Mouse (Mus musculus) intestine, embryonic 16.5 days (tissue): ENCODE results near the gene Rsph3a. TPM values are rescaled to one million over a fixed set of nuclear protein-coding genes. Genes with fewer than 3 reads are reported as not detected.

Experiments used
- ATAC-seq: fragments of 200-750 bp; cut with Nextera tagmentation; 2 replicates; pipeline ENCODE4 v1.8.0; 2017; ENCODE audit warnings: moderate TSS enrichment, moderate library complexity
- H3K27ac ChIP-seq: fragments of 300-500 bp; sonication (generic); 2 replicates; pipeline ENCODE4 v1.5.1; 2014; ENCODE audit warnings: mild to moderate bottlenecking, low read length
- H3K27me3 ChIP-seq: fragments of 300-500 bp; sonication (generic); replicated peaks from 2 replicates; pipeline ENCODE4 v1.6.1; 2014; ENCODE audit warnings: low read length, control low read depth, mixed read lengths; ENCODE audit not compliant: control insufficient read depth, insufficient read depth
- H3K36me3 ChIP-seq: fragments of 300-500 bp; sonication (generic); 2 replicates; pipeline ENCODE4 v1.6.1; 2014; ENCODE audit warnings: low read length, control low read depth; ENCODE audit not compliant: control insufficient read depth, insufficient read depth
- H3K4me1 ChIP-seq: fragments of 300-500 bp; sonication (generic); 2 replicates; pipeline ENCODE4 v1.6.1; 2014; ENCODE audit warnings: low read length, control low read depth, mixed read lengths; ENCODE audit not compliant: control insufficient read depth, insufficient read depth
- H3K4me2 ChIP-seq: fragments of 300-500 bp; sonication (generic); 2 replicates; pipeline ENCODE4 v1.6.1; 2014; ENCODE audit warnings: low read depth, low read length, control low read depth
- H3K4me3 ChIP-seq: fragments of 300-500 bp; sonication (generic); 2 replicates; pipeline ENCODE4 v1.5.1; 2014; ENCODE audit warnings: mild to moderate bottlenecking, low read length
- H3K9ac ChIP-seq: fragments of 300-500 bp; sonication (generic); 2 replicates; pipeline ENCODE4 v1.6.1; 2014; ENCODE audit warnings: low read depth, low read length
- H3K9me3 ChIP-seq: fragments of 300-500 bp; sonication (generic); 2 replicates; pipeline ENCODE4 v1.6.1; 2016; ENCODE audit warnings: low read length, control low read depth; ENCODE audit not compliant: control insufficient read depth
- WGBS: fragments of 180-500 bp; shearing (Covaris S2); extraction: QIAGEN DNeasy Blood & Tissue Kit; methylation state at CpG from one replicate; pipeline ENCODE4 v1.1.7; 2014; 5-methylcytosine and 5-hydroxymethylcytosine counted together
- polyA plus RNA-seq: library from polyadenylated mRNA; unstranded; fragments of >200 nt; fragmentation: Nextera tagmentation; extraction: Ambion mirVana; gene quantifications from 2 replicates; pipeline ENCODE4 v1.2.1, GENCODE M21; 2015

Rsph3a gene
- polyA plus RNA-seq, 1 experiment from 2014 or later, result 46.4 TPM

GRCm38 (mm10) chr17:7905936-7906685 is 39.3 kb upstream of the Rsph3a start:
- Histone ChIP-seq H3K4me2 (no peak overlapping the region), H3K36me3 (no peaks in the 10 kb centered on the region), H3K4me3 (no peak overlapping the region), H3K9ac (no peak overlapping the region), H3K4me1 (no peaks in the 10 kb centered on the region), H3K9me3 (no peaks in the 10 kb centered on the region), H3K27me3 (no peaks in the 10 kb centered on the region), H3K27ac (no peak overlapping the region)
- 45% methylated on average over 4 of the region's 4 CpGs for WGBS
- ATAC-seq, result no peak

- Histone ChIP-seq H3K4me1 (no peaks in the 10 kb centered on the region), H3K36me3 (no peaks in the 10 kb centered on the region), H3K27ac (no peak overlapping the region), H3K4me2 (no peak overlapping the region), H3K4me3 (no peak overlapping the region), H3K9me3 (no peaks in the 10 kb centered on the region), H3K9ac (no peak overlapping the region), H3K27me3 (no peaks in the 10 kb centered on the region)
- WGBS, result 70% methylated on average over 2 of the region's 2 CpGs
- no peak for ATAC-seq
These were observed 30.7 kb upstream of the Rsph3a start for GRCm38 (mm10) chr17:7914596-7915227.

GRCm38 (mm10) chr17:7915791-7916190 is 29.6 kb upstream of the Rsph3a start:
- Histone ChIP-seq H3K27ac (no peak overlapping the region), H3K27me3 (no peaks in the 10 kb centered on the region), H3K9ac (no peak overlapping the region), H3K4me2 (no peak overlapping the region), H3K9me3 (no peaks in the 10 kb centered on the region), H3K4me1 (no peaks in the 10 kb centered on the region), H3K4me3 (no peak overlapping the region), H3K36me3 (no peaks in the 10 kb centered on the region)
- no peak for ATAC-seq
- 78% methylated on average over 9 of the region's 9 CpGs for WGBS

- no peaks in the 10 kb centered on the region for H3K4me1 ChIP-seq
- 0 out of 2 replicates have a peak overlapping the region, but pooled peaks have one; percentile 10 for H3K9ac ChIP-seq
- H3K4me2 ChIP-seq, result no peak overlapping the region
- H3K9me3 ChIP-seq, result no peaks in the 10 kb centered on the region
- no peak for ATAC-seq
- H3K27me3 ChIP-seq, result no peaks in the 10 kb centered on the region
- no peak overlapping the region for H3K27ac ChIP-seq
- no peaks in the 10 kb centered on the region for H3K36me3 ChIP-seq
- no peak overlapping the region for H3K4me3 ChIP-seq
- WGBS, result 51% methylated on average over 12 of the region's 12 CpGs
These were observed 28.4 kb upstream of the Rsph3a start for GRCm38 (mm10) chr17:7916782-7917574.

GRCm38 (mm10) chr17:7918355-7918754 is 27.1 kb upstream of the Rsph3a start:
- no peaks in the 10 kb centered on the region for H3K4me1 ChIP-seq
- no peaks in the 10 kb centered on the region for H3K9me3 ChIP-seq
- no peaks in the 10 kb centered on the region for H3K27me3 ChIP-seq
- no peak overlapping the region for H3K27ac ChIP-seq
- H3K36me3 ChIP-seq, result no peaks in the 10 kb centered on the region
- no peak for ATAC-seq
- H3K4me3 ChIP-seq, result no peak overlapping the region
- H3K4me2 ChIP-seq, result no peak overlapping the region
- H3K9ac ChIP-seq, result no peak overlapping the region
- 72% methylated on average over 2 of the region's 2 CpGs for WGBS

GRCm38 (mm10) chr17:7919209-7919608 is 26.2 kb upstream of the Rsph3a start:
- no peaks in the 10 kb centered on the region for H3K36me3 ChIP-seq
- WGBS, result 48% methylated on average over 2 of the region's 2 CpGs
- no peak overlapping the region for H3K9ac ChIP-seq
- H3K9me3 ChIP-seq, result no peaks in the 10 kb centered on the region
- H3K4me1 ChIP-seq, result no peaks in the 10 kb centered on the region
- no peak overlapping the region for H3K27ac ChIP-seq
- no peaks in the 10 kb centered on the region for H3K27me3 ChIP-seq
- no peak overlapping the region for H3K4me2 ChIP-seq
- no peak for ATAC-seq
- H3K4me3 ChIP-seq, result no peak overlapping the region

- Histone ChIP-seq H3K9ac (no peak overlapping the region), H3K27ac (no peak overlapping the region), H3K27me3 (no peaks in the 10 kb centered on the region), H3K36me3 (no peaks in the 10 kb centered on the region), H3K9me3 (no peaks in the 10 kb centered on the region), H3K4me2 (no peak overlapping the region), H3K4me1 (no peaks in the 10 kb centered on the region), H3K4me3 (no peak overlapping the region)
- WGBS, result 70% methylated on average over 5 of the region's 5 CpGs
- ATAC-seq, result no peak
These were observed 22.9 kb upstream of the Rsph3a start for GRCm38 (mm10) chr17:7922564-7922963.

- H3K4me3 ChIP-seq, result no peak overlapping the region
- H3K4me2 ChIP-seq, result no peak overlapping the region
- H3K4me1 ChIP-seq, result no peaks in the 10 kb centered on the region
- no peak overlapping the region for H3K27ac ChIP-seq
- H3K36me3 ChIP-seq, result no peaks in the 10 kb centered on the region
- H3K27me3 ChIP-seq, result no peaks in the 10 kb centered on the region
- H3K9ac ChIP-seq, result no peak overlapping the region
- WGBS, result 85% methylated on average over 13 of the region's 13 CpGs
- H3K9me3 ChIP-seq, result no peaks in the 10 kb centered on the region
- ATAC-seq, result no peak
These were observed 21.2 kb upstream of the Rsph3a start for GRCm38 (mm10) chr17:7924185-7924725.
